Mouse (Mus musculus): ENCODE data around the gene Dpep3.
"Not testable (repeated sequence)": the region's sequence is repeated elsewhere in the genome, so short reads cannot be mapped to it uniquely, and the experiment has no call there.

Gene Dpep3

DNA sequence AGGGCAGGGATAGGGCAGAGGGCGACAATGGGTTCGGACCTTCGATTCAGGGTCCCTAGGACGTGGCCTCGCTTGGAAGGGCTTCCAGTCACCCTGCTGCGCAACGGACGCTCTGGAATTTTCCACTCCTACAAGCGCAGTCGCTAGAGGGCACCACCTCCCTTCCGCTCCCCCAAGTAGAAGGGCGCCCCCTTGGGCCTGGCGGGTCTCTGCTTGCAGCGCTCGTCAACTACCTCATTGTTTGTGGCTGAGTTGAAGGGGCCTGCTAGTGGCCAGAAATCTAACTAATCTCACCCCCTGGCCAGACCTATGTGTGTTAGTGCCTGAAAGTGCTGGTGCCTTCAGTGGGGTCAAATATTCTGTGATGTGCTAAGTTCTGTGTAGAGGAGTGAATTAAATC lies at the start of gene Dpep3:
TSS of gene Dpep3 (minus strand) at position 105 of the 400 bp plus-strand sequence.
- no peak for DNase-seq (ENCODE audit: extremely low read depth, low read depth)

DNA sequence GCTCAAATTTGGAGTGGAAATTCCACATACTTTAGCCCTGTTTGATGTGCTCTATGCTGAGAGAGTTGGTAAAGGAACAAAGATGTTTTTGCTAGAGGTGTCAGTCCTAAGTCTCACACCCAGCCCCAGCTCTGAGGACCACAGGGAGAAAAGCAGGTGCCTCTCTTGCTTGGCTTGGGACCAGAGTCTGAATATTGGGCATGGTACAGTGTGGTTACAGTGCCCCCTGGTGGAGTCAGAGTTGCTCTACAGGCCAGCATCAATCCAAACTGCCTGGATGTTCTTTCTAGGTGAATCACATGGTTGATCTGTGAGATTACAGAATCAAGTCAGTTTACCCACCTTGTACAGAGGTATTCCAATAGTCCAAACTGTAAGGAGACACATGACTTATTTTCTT lies 43.3 kb upstream of the Dpep3 start:
- no peak for DNase-seq (ENCODE audit: extremely low read depth, low read depth)

- no peak for DNase-seq (ENCODE audit: extremely low read depth, low read depth)
These were observed 38.8 kb upstream of the Dpep3 start for GRCm38 (mm10) chr8:106018039-106018438.

- peak; percentile 53 for DNase-seq (ENCODE audit: extremely low read depth, low read depth)
These were observed 37.9 kb upstream of the Dpep3 start for GRCm38 (mm10) chr8:106017130-106017529.

DNA sequence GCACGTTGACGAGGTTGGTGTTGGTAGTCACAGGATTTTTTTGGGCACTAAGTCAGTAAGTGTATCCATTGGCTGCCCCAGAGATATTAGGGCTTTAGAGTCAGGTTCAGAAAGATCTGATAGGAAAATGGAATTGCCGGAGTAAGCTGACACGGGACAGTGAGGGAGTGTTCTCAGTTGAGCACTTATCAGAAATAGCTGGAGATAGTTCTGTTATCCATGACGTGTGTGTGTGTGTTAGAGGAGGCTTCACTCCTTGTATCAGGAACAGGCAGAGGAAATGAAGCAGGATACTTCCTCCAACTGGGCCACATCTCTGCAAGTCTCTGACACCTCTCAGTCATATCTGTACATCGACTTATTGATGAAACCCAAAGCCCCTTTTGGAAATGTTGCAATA lies 37.1 kb upstream of the Dpep3 start:
- no peak for DNase-seq (ENCODE audit: extremely low read depth, low read depth)

GRCm38 (mm10) chr8:106012203-106012602 lies 33.0 kb upstream of the Dpep3 start:
- DNase-seq (ENCODE audit: extremely low read depth, low read depth): not testable (repeated sequence)

DNA sequence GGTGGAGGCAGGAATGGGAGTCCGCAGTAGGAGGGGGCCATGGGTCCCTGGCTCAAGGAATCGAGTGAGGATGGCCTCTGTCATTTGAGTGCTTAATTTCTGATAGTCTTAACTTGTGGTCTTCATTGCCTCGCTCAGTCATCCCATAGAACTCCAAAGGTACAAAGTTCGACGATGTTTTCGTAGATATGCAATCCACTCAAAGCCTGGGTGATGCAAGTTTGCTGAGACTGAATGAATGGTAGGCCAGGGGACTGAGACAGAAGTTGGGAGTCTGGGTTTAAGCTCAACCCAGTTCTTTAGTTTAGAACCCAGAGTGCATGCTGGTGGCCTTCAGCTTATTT lies 32.4 kb upstream of the Dpep3 start, which contains the start of gene Ddx28:
TSS of gene Ddx28 (minus strand) at position 240 of the 344 bp plus-strand sequence.
- DNase-seq (ENCODE audit: extremely low read depth, low read depth): no peak

GRCm38 (mm10) chr8:106010748-106011642 lies 31.8 kb upstream of the Dpep3 start:
- peak; percentile 80 for DNase-seq (ENCODE audit: extremely low read depth, low read depth)

GRCm38 (mm10) chr8:106007891-106008290 lies 28.7 kb upstream of the Dpep3 start:
- not testable (repeated sequence) for DNase-seq (ENCODE audit: extremely low read depth, low read depth)

DNA sequence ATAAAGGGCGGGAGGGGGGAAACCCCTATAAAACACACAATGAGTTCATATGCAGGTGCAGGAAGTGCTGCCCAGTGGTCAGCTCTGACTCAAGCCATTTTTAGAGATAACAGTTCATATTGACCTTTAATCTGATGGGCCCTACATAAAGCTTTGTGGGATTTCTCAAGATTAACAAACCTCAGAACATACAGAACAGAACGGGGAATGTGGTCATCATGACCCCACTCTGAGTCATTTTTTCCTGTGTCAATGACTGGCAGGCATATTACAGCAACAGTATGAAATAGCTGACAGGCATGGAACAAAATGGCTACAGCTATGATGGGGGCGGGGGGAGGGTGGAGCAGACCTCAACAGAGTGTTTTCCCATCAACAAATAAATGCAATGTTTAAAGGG lies 27.9 kb upstream of the Dpep3 start:
- no peak for DNase-seq (ENCODE audit: extremely low read depth, low read depth)

- no peak for DNase-seq (ENCODE audit: extremely low read depth, low read depth)
These were observed 27.2 kb upstream of the Dpep3 start for GRCm38 (mm10) chr8:106006413-106006812.

GRCm38 (mm10) chr8:106005875-106006274 lies 26.6 kb upstream of the Dpep3 start, which contains the start of gene Dpep2nb:
TSS of gene Dpep2nb (minus strand) at chr8:106005975.
- DNase-seq (ENCODE audit: extremely low read depth, low read depth): no peak

DNA sequence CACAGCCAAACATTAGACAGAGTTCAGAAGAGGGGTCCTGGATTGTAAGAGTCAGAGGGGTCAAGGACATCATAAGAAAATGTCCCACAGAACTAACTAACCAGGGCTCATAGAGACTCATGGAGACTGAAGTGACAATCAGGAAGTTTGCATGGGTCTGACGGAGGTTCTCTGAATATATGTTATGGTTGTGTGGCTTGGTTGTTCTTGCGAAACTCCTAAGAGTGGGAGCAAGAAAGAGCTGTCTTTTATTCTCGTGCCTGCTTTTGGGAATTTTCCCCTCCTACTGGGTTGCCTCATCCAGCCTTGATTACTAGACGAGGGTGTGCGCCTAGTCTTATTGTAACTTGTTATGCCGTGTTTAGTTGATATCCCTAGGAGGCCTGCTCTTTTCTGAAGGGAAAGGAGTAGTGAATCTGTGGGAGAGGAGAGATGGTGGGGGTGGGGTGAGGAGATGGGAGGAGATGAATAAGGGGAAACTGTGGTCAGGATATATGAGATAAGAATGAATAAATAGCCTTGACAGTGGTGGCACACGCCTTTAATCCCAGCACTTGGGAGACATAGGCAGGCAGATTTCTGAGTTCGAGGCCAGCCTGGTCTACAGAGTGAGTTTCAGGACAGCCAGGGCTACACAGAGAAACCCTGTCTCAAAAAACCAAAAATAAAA lies 25.4 kb upstream of the Dpep3 start:
- DNase-seq (ENCODE audit: extremely low read depth, low read depth): no peak

GRCm38 (mm10) chr8:106001908-106002307 lies 22.7 kb upstream of the Dpep3 start:
- no peak for DNase-seq (ENCODE audit: extremely low read depth, low read depth)

DNA sequence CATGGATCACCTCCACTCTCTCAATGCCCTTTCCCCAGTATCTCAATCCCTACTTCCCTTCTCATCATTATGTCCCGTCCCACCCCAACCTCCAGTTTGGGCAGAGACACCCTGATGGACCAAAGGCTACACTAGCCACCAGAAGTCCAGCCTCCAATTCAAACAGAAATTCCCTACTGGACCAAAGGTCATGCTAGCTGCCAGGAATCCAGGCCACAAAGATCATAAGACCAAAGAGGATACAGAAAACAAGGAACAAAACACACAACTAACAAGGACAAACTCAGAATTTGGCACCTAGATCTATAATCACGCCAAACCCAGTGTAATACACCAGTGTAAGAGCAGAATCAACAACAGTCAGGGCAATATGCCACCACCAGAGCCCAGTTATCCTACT lies 19.7 kb upstream of the Dpep3 start:
- no peak for DNase-seq (ENCODE audit: extremely low read depth, low read depth)

GRCm38 (mm10) chr8:105996359-105996758 lies 17.1 kb upstream of the Dpep3 start:
- peak; percentile 67 for DNase-seq (ENCODE audit: extremely low read depth, low read depth)

- DNase-seq (ENCODE audit: extremely low read depth, low read depth): no peak
These were observed 14.0 kb upstream of the Dpep3 start for GRCm38 (mm10) chr8:105993226-105993625.

GRCm38 (mm10) chr8:105992499-105992898 lies 13.3 kb upstream of the Dpep3 start:
- DNase-seq (ENCODE audit: extremely low read depth, low read depth): no peak

DNA sequence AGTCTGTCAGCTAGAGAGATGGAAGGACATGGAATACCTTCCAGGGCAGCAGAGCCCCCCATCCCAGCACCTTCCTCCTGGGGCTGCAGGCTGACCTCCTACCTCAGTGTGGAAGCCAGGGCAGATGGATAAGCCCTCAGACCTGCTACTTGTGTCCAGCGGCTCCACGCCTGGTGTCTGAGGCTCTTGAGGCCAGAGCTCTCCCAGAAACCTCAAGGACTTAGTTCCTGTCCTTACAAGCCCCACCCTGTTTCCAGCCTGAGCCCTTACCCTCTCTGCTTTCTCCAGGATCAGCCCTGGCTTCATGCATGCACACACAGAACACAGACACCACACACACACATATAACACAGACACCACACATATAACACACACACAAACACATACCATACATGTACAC lies 12.3 kb upstream of the Dpep3 start:
- no peak for DNase-seq (ENCODE audit: extremely low read depth, low read depth)

DNA sequence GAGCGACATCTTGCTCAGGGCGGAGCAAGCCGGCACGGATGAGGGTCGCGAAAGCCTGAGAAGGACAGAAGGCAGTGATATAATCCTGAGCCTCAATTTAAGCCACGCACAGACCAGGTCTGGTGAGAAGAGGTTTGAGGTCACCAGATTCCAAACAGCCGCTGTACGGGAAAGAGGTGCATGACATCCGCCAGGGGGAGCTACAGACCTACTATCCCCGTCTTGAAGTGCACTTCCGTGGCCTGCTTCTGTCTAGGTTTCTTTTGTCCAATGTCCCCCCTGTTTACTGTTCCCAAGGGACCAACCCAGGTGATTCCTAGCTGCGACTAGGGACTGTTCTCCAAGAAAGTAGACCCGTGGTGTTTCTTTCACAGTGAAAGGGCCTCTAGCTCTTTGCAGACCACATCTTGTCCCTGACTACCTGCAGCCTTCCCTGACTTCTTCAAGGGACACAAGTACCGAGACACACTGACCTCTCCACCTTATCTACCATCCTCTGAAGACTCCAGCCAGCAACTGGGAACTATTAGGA lies 11.7 kb upstream of the Dpep3 start, which contains the start of gene Dus2:
TSS of gene Dus2 (plus strand) at position 482 of the 532 bp plus-strand sequence.
- DNase-seq (ENCODE audit: extremely low read depth, low read depth): peak; percentile 69

DNA sequence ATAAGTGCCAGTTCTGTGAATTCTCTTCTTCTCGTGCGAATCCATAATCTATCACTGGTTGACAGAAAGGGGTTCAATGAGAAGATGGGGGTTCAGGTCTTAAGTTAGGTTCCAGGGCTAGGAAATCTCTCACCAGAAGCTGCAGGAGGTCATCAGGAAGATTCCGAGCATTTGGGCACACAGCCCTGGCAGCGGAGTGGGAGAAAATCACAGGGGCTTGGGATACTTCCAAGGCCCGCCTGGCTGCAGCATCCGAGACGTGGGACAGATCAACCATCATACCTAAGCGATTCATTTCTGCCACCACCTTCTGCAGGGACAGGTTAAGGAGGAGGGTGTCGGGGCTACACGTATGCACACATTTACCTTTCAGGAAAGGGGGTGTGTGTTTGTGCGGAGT lies 9.3 kb upstream of the Dpep3 start:
- no peak for DNase-seq (ENCODE audit: extremely low read depth, low read depth)

GRCm38 (mm10) chr8:105983406-105983805 lies 4.2 kb upstream of the Dpep3 start:
- not testable (repeated sequence) for DNase-seq (ENCODE audit: extremely low read depth, low read depth)

All from MEL-GATA-1-ER (cell line).